Mouse (Mus musculus): ENCODE data around the gene Nek2.

The Nek2 gene

DNA sequence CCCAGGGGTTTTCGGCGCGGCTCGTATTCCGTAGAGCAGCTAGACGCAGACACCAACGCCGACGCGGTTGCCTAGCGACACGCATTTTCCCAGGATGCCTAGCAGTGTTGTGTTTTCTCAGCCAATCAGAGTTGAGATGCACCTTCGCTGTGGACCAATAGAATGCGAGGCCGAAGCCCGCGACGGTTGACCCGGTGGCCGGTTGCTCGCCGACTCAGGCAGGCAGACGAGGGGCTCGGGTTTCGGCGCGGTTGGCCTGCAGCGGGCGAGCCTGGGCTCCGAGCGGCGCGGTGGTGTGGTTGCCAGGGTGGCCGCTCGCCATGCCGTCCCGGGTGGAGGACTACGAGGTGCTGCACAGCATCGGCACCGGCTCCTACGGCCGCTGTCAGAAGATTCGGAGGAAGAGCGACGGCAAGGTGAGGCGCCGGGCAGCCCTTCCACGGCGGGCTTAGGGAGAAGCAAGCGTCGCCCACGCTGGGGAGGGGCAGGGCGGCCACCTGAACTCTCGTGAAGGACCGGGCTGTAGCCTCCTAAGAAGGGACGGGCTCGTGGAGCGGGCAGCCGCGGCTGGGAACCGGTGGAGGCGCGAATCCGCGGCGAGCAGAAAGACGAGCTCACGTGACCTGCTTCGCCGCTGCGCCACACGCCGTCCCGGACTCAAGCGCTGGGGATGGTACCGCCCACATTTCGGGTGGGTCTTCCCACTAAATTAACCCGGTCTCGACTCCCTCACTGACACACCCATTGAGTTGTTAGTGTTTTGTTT, at the start of gene Nek2:
Gene Nek2, plus strand, starts transcription at position 119 of the 766 bp plus-strand sequence.
- DNase-seq (ENCODE audit: low spot score): peak; percentile 96

- DNase-seq (ENCODE audit: low spot score): no peak
Observed at GRCm38 (mm10) chr1:191774106-191774505, 47.1 kb upstream of the Nek2 start.

- DNase-seq (ENCODE audit: low spot score): no peak
Observed at GRCm38 (mm10) chr1:191775116-191775515, 46.1 kb upstream of the Nek2 start.

DNA sequence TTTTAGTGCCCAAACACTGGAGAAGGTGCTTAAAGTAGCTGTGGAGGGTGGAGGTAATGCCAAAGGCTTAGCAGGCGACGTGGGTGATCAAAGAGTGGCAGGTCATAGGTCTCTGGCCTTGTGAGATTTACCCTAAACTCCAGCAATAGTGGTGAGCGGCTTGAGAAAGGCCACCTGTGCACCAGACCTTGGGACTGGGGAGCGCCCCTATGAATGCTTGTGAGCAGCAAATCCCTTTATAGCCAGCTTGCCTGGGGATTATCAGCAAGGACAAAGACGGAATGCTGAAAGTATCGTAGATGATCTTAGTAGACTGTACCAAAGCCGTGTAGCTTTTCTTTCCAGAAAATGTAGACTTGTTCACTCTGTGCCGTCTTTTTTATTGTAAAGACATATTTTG, 43.7 kb upstream of the Nek2 start:
- DNase-seq (ENCODE audit: low spot score): no peak

GRCm38 (mm10) chr1:191780470-191780869, 40.8 kb upstream of the Nek2 start:
- no peak for DNase-seq (ENCODE audit: low spot score)

- no peak for DNase-seq (ENCODE audit: low spot score)
Observed at GRCm38 (mm10) chr1:191785108-191785507, 36.1 kb upstream of the Nek2 start.

DNA sequence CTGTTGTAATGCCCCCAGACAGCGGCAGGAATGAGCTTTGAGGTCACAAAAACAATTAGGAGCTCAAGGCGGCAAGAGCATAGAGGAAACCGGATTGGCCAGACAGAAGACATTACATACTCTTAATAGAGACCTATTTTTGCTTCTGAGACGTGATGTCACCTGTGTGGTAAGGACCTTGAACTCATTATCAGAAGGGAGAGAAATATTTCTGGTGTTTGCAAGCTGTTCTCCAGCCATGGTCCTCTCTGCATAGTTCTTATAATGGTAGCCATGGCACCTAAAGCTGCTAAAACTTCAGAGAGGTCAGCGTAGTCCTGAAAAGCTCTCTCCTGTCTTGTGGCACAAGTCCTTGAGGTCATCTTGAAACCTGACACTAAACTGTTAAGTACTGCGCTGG, 35.0 kb upstream of the Nek2 start:
- DNase-seq (ENCODE audit: low spot score): no peak

- DNase-seq (ENCODE audit: low spot score): no peak
Observed at GRCm38 (mm10) chr1:191787379-191787778, 33.9 kb upstream of the Nek2 start.

GRCm38 (mm10) chr1:191792991-191793390, 28.3 kb upstream of the Nek2 start:
- DNase-seq (ENCODE audit: low spot score): no peak

GRCm38 (mm10) chr1:191793888-191794532, 27.2 kb upstream of the Nek2 start:
- no peak for DNase-seq (ENCODE audit: low spot score)

DNA sequence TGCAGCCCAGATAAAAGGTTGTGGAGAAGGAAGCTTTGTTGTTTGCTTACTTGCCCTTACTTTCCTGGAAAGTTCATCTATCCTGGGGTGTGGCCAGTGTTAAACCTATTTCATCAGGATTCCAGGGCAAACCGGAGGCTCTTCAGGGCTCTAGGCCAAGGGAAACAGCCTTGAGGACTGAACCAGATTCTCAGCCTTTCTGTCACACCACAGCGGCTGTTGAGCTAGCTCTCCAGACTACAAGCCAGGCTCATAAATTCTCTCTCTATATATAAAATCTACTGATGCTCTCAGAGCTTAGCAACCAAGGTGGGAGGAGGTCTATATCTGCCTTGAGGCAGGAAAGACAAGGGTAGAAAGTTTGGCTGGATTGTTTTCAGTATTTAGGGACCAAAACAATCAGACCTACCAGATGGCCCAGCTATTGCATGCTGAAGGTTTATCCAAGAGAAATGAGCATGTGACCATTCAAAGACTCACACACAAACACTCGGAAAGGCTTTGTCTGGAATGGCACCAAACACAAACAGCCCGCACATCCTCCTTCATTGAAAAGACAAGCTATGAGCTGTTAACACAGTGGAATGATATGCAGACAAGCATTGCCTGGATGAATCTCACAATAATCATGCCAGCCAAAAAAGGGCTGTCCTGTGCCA, 24.9 kb upstream of the Nek2 start:
- no peak for DNase-seq (ENCODE audit: low spot score)

DNA sequence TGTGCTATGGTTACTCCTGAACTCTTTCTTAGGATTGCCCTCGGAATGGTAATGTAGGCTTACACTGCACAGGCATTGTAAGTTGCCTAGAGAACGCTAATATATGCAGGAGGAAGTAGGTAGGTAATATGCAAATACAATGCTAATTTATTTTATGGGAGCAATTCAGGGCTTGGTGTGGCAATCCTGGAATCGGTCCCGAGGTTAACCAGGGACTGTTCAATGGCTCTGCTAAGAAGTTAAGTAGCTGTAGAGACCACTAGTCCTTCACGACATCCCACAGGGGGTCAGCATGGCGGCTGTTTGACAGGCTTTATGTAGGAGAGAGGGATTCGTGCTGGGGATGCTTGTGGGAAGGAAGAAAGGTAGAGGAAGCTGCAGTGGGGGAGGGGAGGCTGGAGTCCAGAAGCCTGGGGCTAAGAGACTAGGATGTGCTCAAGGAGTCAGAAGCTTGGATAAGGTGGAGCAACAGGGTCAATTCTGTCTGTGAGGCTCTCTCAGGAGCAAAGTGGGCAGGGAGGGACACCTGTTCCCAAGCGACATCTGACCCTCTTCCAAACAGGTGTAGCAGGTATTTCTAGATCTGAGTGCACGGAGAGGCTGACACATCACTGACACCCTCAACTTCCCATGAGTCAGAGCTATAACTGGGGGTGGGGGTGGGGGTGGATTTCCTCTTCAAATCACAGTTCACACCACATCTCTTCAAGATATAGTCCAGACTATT, 19.0 kb upstream of the Nek2 start:
- no peak for DNase-seq (ENCODE audit: low spot score)

GRCm38 (mm10) chr1:191802820-191803655, 18.2 kb upstream of the Nek2 start:
- DNase-seq (ENCODE audit: low spot score): no peak

GRCm38 (mm10) chr1:191804747-191805146, 16.5 kb upstream of the Nek2 start:
- DNase-seq (ENCODE audit: low spot score): no peak

- DNase-seq (ENCODE audit: low spot score): no peak
Observed at GRCm38 (mm10) chr1:191805788-191806187, 15.5 kb upstream of the Nek2 start.

DNA sequence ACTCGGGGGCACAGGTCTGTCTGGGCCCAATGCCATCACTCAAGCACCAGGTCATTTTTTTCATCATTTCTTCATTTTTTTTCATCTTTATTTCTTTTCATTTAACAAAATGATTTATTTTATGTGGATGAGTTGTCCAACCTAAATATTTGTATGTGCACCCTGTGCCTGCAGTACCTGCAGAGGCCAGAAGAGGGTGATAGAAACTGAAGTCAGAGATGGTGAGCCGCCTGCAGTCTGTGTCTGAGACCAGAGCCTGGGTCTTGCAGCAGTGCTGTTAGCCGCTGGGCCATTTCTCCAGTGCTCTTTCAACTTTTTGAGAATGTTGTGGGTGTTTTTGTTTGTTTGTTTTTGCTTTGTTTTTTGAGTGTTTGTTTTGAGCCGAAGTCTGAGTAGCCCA, 14.5 kb upstream of the Nek2 start:
- no peak for DNase-seq (ENCODE audit: low spot score)

DNA sequence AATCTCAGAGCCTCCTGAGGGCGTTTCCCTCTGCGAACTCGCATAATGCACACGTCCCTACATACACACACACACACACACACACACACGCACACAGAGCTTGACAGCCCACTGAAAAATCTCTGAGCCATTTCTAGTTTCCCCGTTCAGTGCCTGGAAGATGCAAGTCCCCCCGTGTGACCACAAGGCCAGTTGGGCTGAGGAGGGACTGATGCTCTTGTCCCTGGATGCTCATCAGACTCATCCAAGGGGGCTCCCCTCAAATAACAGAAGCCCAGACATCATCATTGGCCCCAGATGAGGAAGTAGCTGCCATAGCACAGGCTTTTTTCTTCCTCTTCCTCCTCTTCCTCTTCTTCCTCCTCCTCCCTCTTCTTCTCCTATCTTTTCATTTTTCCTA, 13.3 kb upstream of the Nek2 start:
- DNase-seq (ENCODE audit: low spot score): no peak

- no peak for DNase-seq (ENCODE audit: low spot score)
Observed at GRCm38 (mm10) chr1:191808688-191809223, 12.5 kb upstream of the Nek2 start.

DNA sequence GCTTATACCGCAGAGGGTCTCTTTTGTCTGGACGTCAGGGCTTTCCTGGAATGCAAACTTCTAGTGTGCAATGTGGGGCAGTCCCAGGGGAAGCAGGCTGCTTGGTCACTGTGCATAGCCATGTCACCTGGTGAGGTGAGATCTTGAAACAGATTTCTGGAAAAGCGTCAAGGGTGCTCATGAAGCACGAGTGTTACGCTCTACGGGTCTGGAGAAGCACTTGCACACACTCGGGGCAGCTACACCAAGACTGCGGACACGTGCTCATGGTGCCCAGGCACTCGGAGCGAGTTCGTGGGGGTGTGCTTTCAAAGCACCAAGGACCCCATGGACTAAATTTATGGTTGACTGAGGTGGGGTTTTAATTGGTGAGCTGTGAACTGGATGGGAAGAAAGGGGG, 9.5 kb upstream of the Nek2 start:
- no peak for DNase-seq (ENCODE audit: low spot score)

- DNase-seq (ENCODE audit: low spot score): no peak
Observed at GRCm38 (mm10) chr1:191812949-191813691, 8.1 kb upstream of the Nek2 start.

- no peak for DNase-seq (ENCODE audit: low spot score)
Observed at GRCm38 (mm10) chr1:191814240-191814639, 7.0 kb upstream of the Nek2 start.

Measured in layer of hippocampus, adult 9-10 months (tissue).